Mouse (Mus musculus) c-Kit-positive CD71-positive TER-119-negative erythroid progenitor cells, embryonic 14.5 days (primary cell): Measurements from ENCODE around the gene Myo15b.

Source experiments
- DNase-seq: peaks from one replicate; pipeline ENCODE4 v3.0.0-alpha.2; 2013; ENCODE audit warnings: low read depth

Myo15b gene

GRCm38 (mm10) chr11:115875935-115876334 lies 17.7 kb downstream of the Myo15b start:
- no peak for DNase-seq

DNA sequence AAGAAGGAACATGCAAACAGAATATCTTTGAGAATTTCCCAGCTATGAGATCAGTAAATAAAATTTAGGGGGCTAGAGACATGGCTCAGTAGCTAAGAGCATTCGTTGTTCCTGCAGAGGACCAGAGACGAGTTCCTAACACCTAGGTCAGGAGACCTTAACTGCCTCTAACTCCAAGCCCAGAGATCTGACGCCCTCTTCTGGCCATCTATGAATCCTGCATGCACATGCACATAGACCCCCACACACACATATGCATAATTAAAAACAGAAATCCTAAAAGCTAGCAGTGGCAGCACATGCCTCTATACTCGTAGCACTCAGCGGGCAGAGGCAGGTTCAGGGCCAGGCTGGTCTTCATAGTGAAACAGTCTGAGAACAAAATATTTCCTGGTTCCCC lies 18.2 kb downstream of the Myo15b start:
- DNase-seq = no peak

- DNase-seq = no peak
Measured at GRCm38 (mm10) chr11:115877174-115877755, 19.1 kb downstream of the Myo15b start.

- DNase-seq = no peak
Measured at GRCm38 (mm10) chr11:115878071-115878470, 19.9 kb downstream of the Myo15b start.

DNA sequence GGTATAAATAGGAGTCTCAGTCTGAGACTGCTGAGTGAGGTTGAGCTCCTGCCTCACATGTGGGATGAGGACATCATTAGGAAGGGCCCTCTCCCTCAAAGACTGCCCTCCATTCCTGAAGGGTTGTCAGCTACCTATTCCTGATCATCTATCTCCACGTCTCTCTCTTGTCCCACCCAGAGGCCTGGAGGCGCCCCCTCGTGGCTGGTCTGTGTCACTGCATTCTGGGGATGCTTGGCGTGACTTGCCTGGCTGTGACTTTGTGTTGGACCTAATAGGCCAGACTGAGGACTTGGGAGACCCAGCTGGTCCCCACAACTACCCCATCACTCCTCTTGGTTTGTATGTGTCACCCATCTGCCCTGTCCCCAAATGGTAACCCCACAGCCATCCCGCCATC lies 22.8 kb downstream of the Myo15b start:
- no peak for DNase-seq

DNA sequence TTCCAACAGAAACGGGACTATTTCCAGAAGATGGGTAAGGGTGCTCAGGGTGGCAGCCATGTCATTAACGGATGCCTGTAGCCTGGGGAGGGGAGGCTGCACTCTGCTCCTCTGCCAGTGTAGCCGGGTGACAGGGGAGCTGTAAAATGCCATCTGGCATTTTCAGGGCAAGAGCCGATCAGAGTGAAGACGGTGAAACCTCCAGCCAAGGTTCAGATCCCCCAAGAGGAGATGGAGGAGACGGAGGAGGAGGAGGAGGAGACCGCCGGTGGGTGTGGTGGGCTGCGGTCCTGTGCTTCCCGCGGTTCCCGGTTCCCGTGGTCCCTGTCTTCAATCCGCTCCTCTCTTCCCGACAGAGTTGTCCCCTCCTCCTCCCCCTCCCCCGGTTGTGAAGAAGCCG lies 25.0 kb downstream of the Myo15b start:
- no peak for DNase-seq

GRCm38 (mm10) chr11:115884361-115884760 lies 26.2 kb downstream of the Myo15b start:
- DNase-seq = no peak

- no peak for DNase-seq
Measured at GRCm38 (mm10) chr11:115885281-115885680, 27.1 kb downstream of the Myo15b start.

GRCm38 (mm10) chr11:115886446-115886845 lies 28.2 kb downstream of the Myo15b start:
- DNase-seq = no peak

GRCm38 (mm10) chr11:115888020-115888419 lies 29.8 kb downstream of the Myo15b start:
- no peak for DNase-seq

DNA sequence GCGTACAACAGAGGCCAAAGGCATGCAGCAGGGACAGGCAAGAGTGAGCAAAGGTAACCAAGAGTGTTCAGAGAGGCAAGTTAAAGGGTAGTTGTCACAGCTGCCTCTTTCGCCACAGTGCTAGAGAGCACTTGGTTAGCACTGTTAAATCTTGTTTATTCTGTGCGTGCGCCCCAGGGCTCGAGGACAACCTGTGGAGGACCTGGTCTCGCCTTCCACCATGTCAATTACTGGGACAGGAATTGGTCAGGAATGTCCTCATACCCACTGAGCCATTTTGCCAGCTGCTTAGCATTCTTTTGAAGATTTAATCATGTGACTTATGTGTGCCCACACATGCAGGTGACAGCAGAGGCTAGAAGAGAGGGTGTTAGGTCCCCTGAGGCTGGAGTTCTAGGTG lies 31.0 kb downstream of the Myo15b start:
- no peak for DNase-seq

DNA sequence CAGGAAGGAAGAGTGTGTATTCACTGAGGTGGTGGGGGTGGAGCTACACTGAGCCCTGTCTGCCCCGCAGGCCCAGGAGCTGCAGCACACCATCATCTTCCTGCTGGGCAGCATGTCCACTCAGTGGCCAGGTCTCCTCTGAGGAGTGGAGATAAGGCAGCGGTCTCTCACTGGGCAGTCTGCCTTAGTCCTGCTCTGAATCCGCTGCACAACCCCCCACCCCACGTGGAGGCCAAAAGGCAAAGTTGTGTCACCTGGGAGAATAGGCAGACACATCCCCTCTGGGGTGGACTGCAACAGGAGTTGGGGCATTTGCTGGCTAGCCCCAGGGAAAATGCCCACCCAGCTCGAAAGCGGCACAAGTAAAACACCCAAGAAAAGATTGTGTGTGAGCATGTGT lies 34.0 kb downstream of the Myo15b start:
- DNase-seq = no peak

- DNase-seq = no peak
Measured at GRCm38 (mm10) chr11:115893071-115893470, 34.9 kb downstream of the Myo15b start.

- DNase-seq = no peak
Measured at GRCm38 (mm10) chr11:115894755-115895520, 36.7 kb downstream of the Myo15b start.

- DNase-seq = no peak
Measured at GRCm38 (mm10) chr11:115898446-115898845, 40.2 kb downstream of the Myo15b start.

DNA sequence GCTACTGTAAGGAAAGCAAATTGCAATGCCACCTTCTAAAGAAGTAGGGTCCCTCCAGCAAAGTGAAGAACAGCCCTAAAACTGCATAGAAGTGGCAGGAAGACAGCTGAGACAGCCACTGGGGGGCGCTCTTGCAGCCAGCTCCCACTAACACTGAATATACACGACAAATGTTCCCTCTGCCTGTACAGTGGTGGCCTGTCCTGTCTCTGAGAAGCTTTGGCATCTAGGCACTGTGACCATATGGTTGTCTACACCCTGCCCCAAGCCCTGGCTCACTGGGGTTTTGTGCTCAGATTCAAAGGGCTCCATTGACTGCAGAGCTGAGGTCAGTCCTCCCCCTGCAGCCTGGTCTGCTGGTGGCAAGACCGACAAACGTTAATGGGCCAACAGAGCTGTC lies 40.7 kb downstream of the Myo15b start:
- DNase-seq = no peak

- no peak for DNase-seq
Measured at GRCm38 (mm10) chr11:115899486-115900266, 41.5 kb downstream of the Myo15b start, which contains the start of gene Smim5. Smim5 (plus strand) TSS chr11:115899966.

DNA sequence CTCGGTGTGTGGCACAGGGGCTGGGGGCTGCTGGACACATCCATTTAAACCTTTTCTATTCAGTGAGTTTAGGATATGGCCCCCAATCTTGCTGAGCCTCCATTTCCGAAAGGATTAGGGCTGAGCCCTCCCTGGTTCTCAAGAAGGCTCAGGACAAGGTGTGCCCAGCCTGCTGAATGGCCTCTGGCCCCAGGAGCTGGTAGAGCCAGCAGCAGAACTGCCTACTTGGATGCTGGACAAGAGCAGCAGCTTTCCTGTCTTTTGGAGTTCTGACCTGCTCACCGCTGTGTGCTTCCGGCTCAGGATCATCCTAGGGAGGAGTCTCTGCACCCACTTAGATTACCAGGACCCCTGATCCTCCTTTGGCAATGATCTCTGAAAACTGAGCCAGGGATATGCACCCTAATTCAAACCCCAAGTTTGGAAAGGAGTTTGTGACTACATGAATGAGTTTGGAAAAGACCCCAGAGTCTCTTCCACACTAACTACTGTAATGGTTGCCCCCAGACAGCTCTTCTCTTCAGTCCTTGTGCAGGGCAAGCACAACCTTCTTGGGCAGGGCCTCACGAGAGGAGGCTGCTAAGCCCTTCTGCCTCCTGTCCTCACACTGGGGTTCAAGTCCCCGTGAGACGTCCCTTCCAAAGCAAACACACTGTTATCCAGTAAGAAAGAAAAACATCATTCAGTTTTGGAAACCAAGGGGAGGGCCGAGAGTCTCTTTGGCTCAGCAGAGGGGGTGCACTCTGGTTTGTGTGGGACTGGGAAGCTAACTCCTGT lies 42.5 kb downstream of the Myo15b start:
- no peak for DNase-seq

DNA sequence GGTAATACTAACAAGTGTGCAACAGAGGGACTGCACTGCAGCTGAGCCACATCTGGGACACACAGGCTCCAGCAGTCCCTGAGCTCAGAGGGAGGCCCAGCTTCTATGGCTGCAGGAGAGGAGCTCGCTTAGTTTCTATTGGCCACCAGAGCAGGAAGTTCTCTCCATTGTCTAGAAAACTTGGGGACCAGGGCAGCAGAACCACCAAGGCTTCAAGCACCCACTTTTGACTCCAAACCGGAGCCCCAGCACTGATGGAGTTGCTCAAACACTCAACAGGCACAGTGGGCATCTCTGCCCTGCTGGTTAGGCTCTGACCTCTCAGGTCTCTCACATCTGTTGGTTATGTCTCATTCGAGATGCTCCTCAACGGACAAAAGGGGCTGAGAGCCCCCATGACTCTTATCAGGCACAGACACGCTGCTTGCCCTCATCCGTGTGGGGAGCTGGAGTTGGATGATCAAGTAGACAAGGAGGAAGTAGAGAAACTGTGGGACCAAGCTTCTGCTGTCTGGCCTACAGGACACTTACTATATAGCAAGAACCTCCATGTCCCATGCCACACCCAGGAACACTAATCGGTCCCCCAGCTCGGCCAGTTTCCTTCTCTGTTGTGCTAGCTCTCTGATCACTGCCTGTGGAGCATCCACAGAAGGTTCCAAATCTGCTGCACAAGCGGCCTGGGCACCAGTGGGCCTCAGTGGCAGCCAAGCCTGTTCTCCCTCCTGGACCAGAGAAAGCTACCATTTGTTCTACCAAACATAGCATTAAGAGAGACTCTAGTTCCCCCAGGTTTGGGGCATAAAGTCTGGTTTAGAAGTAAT lies 43.3 kb downstream of the Myo15b start:
- peak; percentile 78 for DNase-seq

DNA sequence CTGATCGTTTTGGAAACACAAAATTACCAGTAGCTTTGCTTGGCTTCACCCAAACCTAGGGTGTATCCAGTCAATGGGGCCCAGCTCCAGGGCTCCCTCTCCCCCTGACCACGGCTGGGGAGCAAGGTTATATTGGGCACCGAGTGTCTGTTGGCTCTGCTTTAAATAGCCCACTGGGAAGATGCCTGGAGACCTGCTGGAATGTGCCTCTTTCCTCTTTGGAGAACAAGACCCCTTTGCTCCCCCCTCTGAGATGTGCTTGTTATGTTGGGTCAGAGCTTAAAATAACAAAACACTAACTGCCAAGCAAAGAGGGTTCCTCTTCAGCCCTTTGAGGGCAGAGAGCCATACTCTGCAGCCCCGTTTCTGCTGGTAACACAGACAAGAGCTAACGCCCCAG lies 44.0 kb downstream of the Myo15b start:
- DNase-seq = no peak

- DNase-seq = no peak
Measured at GRCm38 (mm10) chr11:115902831-115903230, 44.6 kb downstream of the Myo15b start.
